Mouse (Mus musculus) MEL (cell line): ENCODE data around the gene Map3k12. TPM values are rescaled to one million over a fixed set of nuclear protein-coding genes. Genes with fewer than 3 reads are reported as not detected.

Source experiments
- DNase-seq: peaks from one replicate; pipeline ENCODE4 v3.0.0; 2011; ENCODE audit warnings: low read depth, low spot score
- H3K27ac ChIP-seq: 2 replicates; pipeline ENCODE4 v1.5.1; 2012; ENCODE audit warnings: low read depth, mild to moderate bottlenecking, control low read depth, low read length, moderate library complexity; ENCODE audit not compliant: control insufficient read depth
- H3K27me3 ChIP-seq, 2 experiments: fragments of 150-350 bp in 1 of 2; sonication (generic) in 1 of 2; 2 replicates each; pipeline ENCODE4 v1.6.1; 2012; ENCODE audit warnings: low read length in 2 of 2, mild to moderate bottlenecking in 2 of 2, improper control_type of control experiment in 1 of 2, moderate library complexity in 1 of 2; ENCODE audit not compliant: insufficient read depth in 2 of 2, control insufficient read depth in 1 of 2
- H3K36me3 ChIP-seq, 2 experiments: 2 replicates each; pipeline ENCODE4 v1.6.1; 2012 to 2014; ENCODE audit warnings: low read length in 2 of 2, improper control_type of control experiment in 1 of 2, inconsistent platforms in 1 of 2, mild to moderate bottlenecking in 1 of 2; ENCODE audit not compliant: insufficient read depth in 2 of 2, control insufficient read depth in 1 of 2
- H3K4me1 ChIP-seq, 2 experiments: fragments of 150-350 bp in 1 of 2; sonication (generic) in 1 of 2; 2 replicates each; pipeline ENCODE4 v1.6.1; 2012; ENCODE audit warnings: low read length in 2 of 2, improper control_type of control experiment in 1 of 2, mild to moderate bottlenecking in 1 of 2; ENCODE audit not compliant: insufficient read depth in 2 of 2, control insufficient read depth in 1 of 2
- H3K4me3 ChIP-seq, 2 experiments: fragments of 150-350 bp in 1 of 2; sonication (generic) in 1 of 2; 2 replicates each; pipeline ENCODE4 v1.5.1; 2012; ENCODE audit warnings: low read depth in 2 of 2, low read length in 2 of 2, mild to moderate bottlenecking in 2 of 2, moderate library complexity in 2 of 2, control low read depth in 1 of 2, improper control_type of control experiment in 1 of 2; ENCODE audit not compliant: control insufficient read depth in 1 of 2, insufficient read depth in 1 of 2
- H3K79me2 ChIP-seq: 2 replicates; pipeline ENCODE4 v1.6.1; 2012; ENCODE audit warnings: mild to moderate bottlenecking, low read length, moderate library complexity; ENCODE audit not compliant: control insufficient read depth, poor library complexity, insufficient read depth
- H3K9ac ChIP-seq: 2 replicates; pipeline ENCODE4 v1.6.1; 2012; ENCODE audit warnings: low read depth, mild to moderate bottlenecking, control low read depth, low read length, moderate library complexity; ENCODE audit not compliant: control insufficient read depth, poor library complexity, severe bottlenecking
- H3K9me3 ChIP-seq: fragments of 150-350 bp; sonication (generic); replicated peaks from 2 replicates; pipeline ENCODE4 v1.6.1; 2012; ENCODE audit warnings: mild to moderate bottlenecking, low read length, improper control_type of control experiment, moderate library complexity; ENCODE audit not compliant: insufficient read depth
- CTCF ChIP-seq, 3 experiments: IDR thresholded peaks in 2 of 3; conservative IDR thresholded peaks in 1 of 3; 2 replicates each; pipeline ENCODE4 v1.5.1; 2011 to 2012; ENCODE audit warnings: low read length in 3 of 3, low read depth in 2 of 3, mild to moderate bottlenecking in 2 of 3, improper control_type of control experiment in 1 of 3, inconsistent platforms in 1 of 3, mixed read lengths in 1 of 3, moderate library complexity in 1 of 3; ENCODE audit not compliant: control insufficient read depth in 1 of 3, insufficient read depth in 1 of 3, poor library complexity in 1 of 3, severe bottlenecking in 1 of 3
- HCFC1 ChIP-seq: IDR thresholded peaks from 2 replicates; pipeline ENCODE4 v1.6.1; 2012; ENCODE audit warnings: low read depth, mild to moderate bottlenecking, inconsistent platforms, low read length, improper control_type of control experiment, moderate library complexity
- KAT2A ChIP-seq: conservative IDR thresholded peaks from 2 replicates; pipeline ENCODE4 v1.6.1; 2012; ENCODE audit warnings: low read depth, low read length, improper control_type of control experiment, inconsistent platforms
- MAX ChIP-seq: IDR thresholded peaks from 2 replicates; pipeline ENCODE4 v1.6.1; 2011; ENCODE audit warnings: low read length, improper control_type of control experiment
- MEF2A ChIP-seq: IDR thresholded peaks from 2 replicates; pipeline ENCODE4 v1.6.1; 2014; ENCODE audit warnings: low read depth, mild to moderate bottlenecking, inconsistent platforms, low read length, improper control_type of control experiment; ENCODE audit not compliant: poor library complexity, insufficient replicate concordance, severe bottlenecking; ENCODE audit errors: extremely low read depth
- MYB ChIP-seq: IDR thresholded peaks from 2 replicates; pipeline ENCODE4 v1.6.1; 2011; ENCODE audit warnings: mild to moderate bottlenecking, low read depth, low read length, improper control_type of control experiment
- MYC ChIP-seq: IDR thresholded peaks from 2 replicates; pipeline ENCODE4 v1.6.1; 2011; ENCODE audit warnings: low read depth, mild to moderate bottlenecking, low read length, improper control_type of control experiment, moderate library complexity
- POLR2AphosphoS5 ChIP-seq: IDR thresholded peaks from 2 replicates; pipeline ENCODE4 v1.6.1; 2012; ENCODE audit warnings: low read depth, borderline replicate concordance, mild to moderate bottlenecking, inconsistent platforms, low read length, moderate library complexity, mixed read lengths
- RCOR1 ChIP-seq: IDR thresholded peaks from 2 replicates; pipeline ENCODE4 v1.6.1; 2012; ENCODE audit warnings: low read depth, mild to moderate bottlenecking, inconsistent platforms, low read length, improper control_type of control experiment
- TAL1 ChIP-seq: IDR thresholded peaks from 2 replicates; pipeline ENCODE4 v1.6.1; 2012; ENCODE audit warnings: mild to moderate bottlenecking, inconsistent platforms, low read length, moderate library complexity, mixed read lengths
- TBP ChIP-seq: IDR thresholded peaks from 2 replicates; pipeline ENCODE4 v1.8.0; 2011; ENCODE audit warnings: low read depth, low read length, improper control_type of control experiment
- UBTF ChIP-seq: IDR thresholded peaks from 2 replicates; pipeline ENCODE4 v1.6.1; 2012; ENCODE audit warnings: low read depth, mild to moderate bottlenecking, inconsistent platforms, low read length, improper control_type of control experiment, moderate library complexity, borderline replicate concordance; ENCODE audit not compliant: insufficient read depth
- USF1 ChIP-seq: IDR thresholded peaks from 2 replicates; pipeline ENCODE4 v1.6.1; 2014; ENCODE audit warnings: low read depth, mild to moderate bottlenecking, inconsistent platforms, low read length, improper control_type of control experiment, moderate library complexity
- USF2 ChIP-seq, 2 experiments: IDR thresholded peaks; 2 replicates each; pipeline ENCODE4 v1.6.1; 2011 to 2012; ENCODE audit warnings: improper control_type of control experiment in 2 of 2, low read length in 2 of 2, borderline replicate concordance in 1 of 2, inconsistent platforms in 1 of 2, low read depth in 1 of 2, mild to moderate bottlenecking in 1 of 2; ENCODE audit not compliant: insufficient read depth in 1 of 2
- ZC3H11A ChIP-seq: IDR thresholded peaks from 2 replicates; pipeline ENCODE4 v1.6.1; 2012; ENCODE audit warnings: low read depth, mild to moderate bottlenecking, inconsistent platforms, low read length, improper control_type of control experiment
- ZKSCAN1 ChIP-seq: IDR thresholded peaks from 2 replicates; pipeline ENCODE4 v1.6.1; 2012; ENCODE audit warnings: low read depth, mild to moderate bottlenecking, inconsistent platforms, low read length, improper control_type of control experiment, moderate library complexity
- polyA plus RNA-seq, 2 experiments: library from polyadenylated mRNA; stranded (reverse) in 1 of 2; unstranded in 1 of 2; fragments of >175 nt in 1 of 2; fragments of >200 nt in 1 of 2; gene quantifications; 2 replicates each; pipeline versions ENCODE4 v1.2.1 to v1.2.4; 2012; ENCODE audit warnings: low replicate concordance in 2 of 2, low read depth in 1 of 2; ENCODE audit not compliant: insufficient read length in 2 of 2, insufficient read depth in 1 of 2, missing spikeins in 1 of 2
- total RNA-seq: library from RNA; depleted of rRNA; stranded (reverse); fragments of 300-350 nt; gene quantifications from 2 replicates; pipeline ENCODE4 v1.2.3, GENCODE M21; 2012

The Map3k12 gene
- total and polyA plus RNA-seq, 3 experiments = 1.7 to 2.8 TPM; not detected in 1

- TF ChIP-seq USF1 (no peak), TBP (no peak), MAX (no peak), RCOR1 (no peak), MYB (no peak), CTCF (IDR thresholded peaks at IDR 0.05 in 2 of 3, conservative IDR thresholded peaks at IDR 0.05 in 1 of 3; ENCODE audit: control insufficient read depth in 1 of 3, insufficient read depth in 1 of 3, low read depth in 2 of 3, low read length in 3 of 3, poor library complexity in 1 of 3, severe bottlenecking in 1 of 3) (no peak), TAL1 (no peak), KAT2A (no peak), POLR2AphosphoS5 (no peak), ZC3H11A (no peak), MEF2A (no peak), UBTF (no peak), ZKSCAN1 (no peak), HCFC1 (no peak), MYC (no peak)
- no peaks in the 10 kb centered on the region for H3K79me2 ChIP-seq
- no peaks in the 10 kb centered on the region for H3K4me1 ChIP-seq
- H3K36me3 ChIP-seq = peaks cover 3 to 9% of the 10 kb centered on the region in 2 experiments; a peak in 3 of 4 replicates
- no peak for DNase-seq
- no peak overlapping the region for H3K27ac ChIP-seq
- no peaks in the 10 kb centered on the region for H3K27me3 ChIP-seq
- H3K9ac ChIP-seq = no peak overlapping the region
- no peak overlapping the region for H3K4me3 ChIP-seq
- no peaks in the 10 kb centered on the region for H3K9me3 ChIP-seq
Measured at GRCm38 (mm10) chr15:102563061-102563460, 46.2 kb upstream of the Map3k12 start.

- Histone ChIP-seq H3K79me2 (no peaks in the 10 kb centered on the region), H3K9me3 (no peaks in the 10 kb centered on the region), H3K27me3 (no peaks in the 10 kb centered on the region), H3K4me3 (no peak overlapping the region), H3K4me1 (no peaks in the 10 kb centered on the region), H3K36me3 (peaks cover 0 to 9% of the 10 kb centered on the region in 2 experiments; a peak in 3 of 4 replicates), H3K27ac (no peak overlapping the region), H3K9ac (no peak overlapping the region)
- DNase-seq = no peak
- TF ChIP-seq USF2 (IDR thresholded peaks at IDR 0.05; ENCODE audit: borderline replicate concordance in 1 of 2, insufficient read depth in 1 of 2, low read depth in 1 of 2, low read length in 2 of 2) = no peak
- no peak for TF ChIP-seq MYC
Measured at GRCm38 (mm10) chr15:102562491-102562890, 45.6 kb upstream of the Map3k12 start.
